Mouse (Mus musculus) stomach, embryonic 14.5 days (tissue): Measurements from ENCODE around the gene Sept8. TPM values are rescaled to one million over a fixed set of nuclear protein-coding genes. Genes with fewer than 3 reads are reported as not detected.

Experiments used
- ATAC-seq: fragments of 200-750 bp; cut with Nextera tagmentation; 2 replicates; pipeline ENCODE4 v1.8.0; 2017; ENCODE audit warnings: low read depth, moderate TSS enrichment; ENCODE audit not compliant: insufficient number of reproducible peaks, insufficient read depth, low FRiP score
- H3K27ac ChIP-seq: fragments of 300-500 bp; sonication (generic); 2 replicates; pipeline ENCODE4 v1.5.1; 2014; ENCODE audit warnings: mild to moderate bottlenecking, low read length, moderate library complexity, mixed read lengths
- H3K27me3 ChIP-seq: fragments of 300-500 bp; sonication (generic); 2 replicates; pipeline ENCODE4 v1.6.1; 2014; ENCODE audit warnings: low read length, control low read depth, mixed read lengths; ENCODE audit not compliant: control insufficient read depth, insufficient read depth
- H3K36me3 ChIP-seq: fragments of 300-500 bp; sonication (generic); 2 replicates; pipeline ENCODE4 v1.6.1; 2014; ENCODE audit warnings: mild to moderate bottlenecking, control low read depth, low read length, moderate library complexity, mixed read lengths; ENCODE audit not compliant: control insufficient read depth, insufficient read depth
- H3K4me1 ChIP-seq: fragments of 300-500 bp; sonication (generic); 2 replicates; pipeline ENCODE4 v1.6.1; 2014; ENCODE audit warnings: low read length, control low read depth, mixed read lengths; ENCODE audit not compliant: control insufficient read depth, insufficient read depth
- H3K4me2 ChIP-seq: fragments of 300-500 bp; sonication (generic); replicated peaks from 2 replicates; pipeline ENCODE4 v1.6.1; 2014; ENCODE audit warnings: low read depth, low read length, control low read depth
- H3K4me3 ChIP-seq: fragments of 300-500 bp; sonication (generic); 2 replicates; pipeline ENCODE4 v1.5.1; 2014; ENCODE audit warnings: low read depth, low read length, control low read depth
- H3K9ac ChIP-seq: fragments of 300-500 bp; sonication (generic); replicated peaks from 2 replicates; pipeline ENCODE4 v1.6.1; 2014; ENCODE audit warnings: low read depth, mild to moderate bottlenecking, control low read depth, low read length, moderate library complexity, mixed read lengths
- H3K9me3 ChIP-seq: fragments of 300-500 bp; sonication (generic); 2 replicates; pipeline ENCODE4 v1.6.1; 2016; ENCODE audit warnings: low read depth, low read length, control low read depth; ENCODE audit not compliant: control insufficient read depth
- WGBS: fragments of 180-500 bp; shearing (Covaris S2); extraction: QIAGEN DNeasy Blood & Tissue Kit; methylation state at CpG from one replicate; pipeline ENCODE4 v1.1.7; 2014; 5-methylcytosine and 5-hydroxymethylcytosine counted together
- polyA plus RNA-seq: library from polyadenylated mRNA; unstranded; fragments of >200 nt; fragmentation: Nextera tagmentation; extraction: Ambion mirVana; gene quantifications from 2 replicates; pipeline ENCODE4 v1.2.1, GENCODE M21; 2014

Sept8 gene
- polyA plus RNA-seq, 1 experiment from 2014 or later = 26.1 TPM

GRCm38 (mm10) chr11:53479171-53479782 lies 39.8 kb upstream of the Sept8 start:
- peak overlapping the region; percentile 29 for H3K4me3 ChIP-seq
- no peak for ATAC-seq
- H3K4me1 ChIP-seq = 0 out of 2 replicates have a peak, but pooled peaks cover 6% of the 10 kb centered on the region
- H3K9ac ChIP-seq = no peak overlapping the region
- 0 out of 2 replicates have a peak, but pooled peaks cover 3% of the 10 kb centered on the region for H3K9me3 ChIP-seq
- H3K27me3 ChIP-seq = peaks cover 53% of the 10 kb centered on the region
- no peaks in the 10 kb centered on the region for H3K36me3 ChIP-seq
- WGBS = 2% methylated on average over 62 of the region's 62 CpGs
- no peak overlapping the region for H3K27ac ChIP-seq
- peak overlapping the region; percentile 69 for H3K4me2 ChIP-seq

GRCm38 (mm10) chr11:53479783-53480301 lies 39.2 kb upstream of the Sept8 start, which contains the start of the genes Gm9945 and Sowaha:
Gene Gm9945, plus strand, starts transcription at chr11:53480166.
Gene Sowaha, minus strand, starts transcription at chr11:53480274.
- Histone ChIP-seq H3K36me3 (no peaks in the 10 kb centered on the region), H3K4me3 (peak within 1 kb of the TSS; percentile 29), H3K9ac (no peak within 1 kb of the TSS), H3K9me3 (0 out of 2 replicates have a peak, but pooled peaks cover 3% of the 10 kb centered on the region), H3K27me3 (peaks cover 49% of the 10 kb centered on the region), H3K4me2 (peak within 1 kb of the TSS; percentile 69), H3K4me1 (0 out of 2 replicates have a peak, but pooled peaks cover 6% of the 10 kb centered on the region), H3K27ac (no peak within 1 kb of the TSS)
- 4% methylated on average over 40 of the region's 40 CpGs for WGBS
- peak; percentile 56; the same call in 1 of the 2 replicates for ATAC-seq

GRCm38 (mm10) chr11:53481088-53481730 lies 37.8 kb upstream of the Sept8 start:
- no peak; the same call in 1 of the 2 replicates for ATAC-seq
- H3K4me3 ChIP-seq = no peak overlapping the region
- no peak overlapping the region for H3K4me2 ChIP-seq
- peaks cover 42% of the 10 kb centered on the region for H3K27me3 ChIP-seq
- 0 out of 2 replicates have a peak, but pooled peaks cover 3% of the 10 kb centered on the region for H3K9me3 ChIP-seq
- no peaks in the 10 kb centered on the region for H3K36me3 ChIP-seq
- H3K27ac ChIP-seq = no peak overlapping the region
- WGBS = 69% methylated on average over 4 of the region's 4 CpGs
- no peak overlapping the region for H3K9ac ChIP-seq
- 0 out of 2 replicates have a peak, but pooled peaks cover 6% of the 10 kb centered on the region for H3K4me1 ChIP-seq

- H3K36me3 ChIP-seq = no peaks in the 10 kb centered on the region
- H3K27ac ChIP-seq = no peak overlapping the region
- peak; percentile 51; the same call in 1 of the 2 replicates for ATAC-seq
- H3K27me3 ChIP-seq = peaks cover 28% of the 10 kb centered on the region
- 61% methylated on average over 9 of the region's 9 CpGs for WGBS
- H3K4me3 ChIP-seq = no peak overlapping the region
- no peak overlapping the region for H3K4me2 ChIP-seq
- H3K4me1 ChIP-seq = 0 out of 2 replicates have a peak, but pooled peaks cover 11% of the 10 kb centered on the region
- 0 out of 2 replicates have a peak, but pooled peaks cover 3% of the 10 kb centered on the region for H3K9me3 ChIP-seq
- no peak overlapping the region for H3K9ac ChIP-seq
These were observed 35.7 kb upstream of the Sept8 start for GRCm38 (mm10) chr11:53483159-53483891.

GRCm38 (mm10) chr11:53485719-53486118 lies 33.3 kb upstream of the Sept8 start:
- Histone ChIP-seq H3K36me3 (no peaks in the 10 kb centered on the region), H3K9me3 (no peaks in the 10 kb centered on the region), H3K27me3 (peaks cover 9% of the 10 kb centered on the region; the same call in 1 of the 2 replicates), H3K27ac (no peak overlapping the region), H3K4me3 (no peak overlapping the region), H3K9ac (no peak overlapping the region), H3K4me1 (0 out of 2 replicates have a peak, but pooled peaks cover 4% of the 10 kb centered on the region), H3K4me2 (no peak overlapping the region)
- WGBS = 43% methylated on average over 3 of the region's 3 CpGs
- no peak for ATAC-seq

- Histone ChIP-seq H3K9me3 (no peaks in the 10 kb centered on the region), H3K9ac (no peak overlapping the region), H3K4me2 (no peak overlapping the region), H3K4me3 (no peak overlapping the region), H3K36me3 (no peaks in the 10 kb centered on the region), H3K27me3 (0 out of 2 replicates have a peak, but pooled peaks cover 5% of the 10 kb centered on the region), H3K27ac (no peak overlapping the region), H3K4me1 (0 out of 2 replicates have a peak, but pooled peaks cover 4% of the 10 kb centered on the region)
- WGBS = 72% methylated on average over 3 of the region's 3 CpGs
- ATAC-seq = no peak
These were observed 32.7 kb upstream of the Sept8 start for GRCm38 (mm10) chr11:53486351-53486750.

- Histone ChIP-seq H3K4me3 (peak overlapping the region; percentile 6; the same call in 1 of the 2 replicates), H3K9me3 (no peaks in the 10 kb centered on the region), H3K4me1 (0 out of 2 replicates have a peak, but pooled peaks cover 4% of the 10 kb centered on the region), H3K27ac (no peak overlapping the region), H3K36me3 (no peaks in the 10 kb centered on the region), H3K9ac (no peak overlapping the region), H3K4me2 (peak overlapping the region; percentile 29), H3K27me3 (no peaks in the 10 kb centered on the region)
- peak; percentile 46 for ATAC-seq
- WGBS = 7% methylated on average over 27 of the region's 27 CpGs
These were observed 32.0 kb upstream of the Sept8 start for GRCm38 (mm10) chr11:53486822-53487594.
